Mouse (Mus musculus) hindbrain, postnatal 0 days (tissue): ENCODE measurements at regions not wholly inside any gene's neighbourhood (a gene's known extent, or its start where the extent isn't known, plus 50 kb on each side); places are given as distances from the start of the nearest gene placed in this dataset.

Experiments
- ATAC-seq: fragments of 200-750 bp; cut with Nextera tagmentation; 2 replicates; pipeline ENCODE4 v1.8.0; 2017; ENCODE audit warnings: mild to moderate bottlenecking, moderate TSS enrichment, moderate library complexity
- DNase-seq: peaks from one replicate; pipeline ENCODE4 v3.0.0-alpha.2; 2015; ENCODE audit warnings: low spot score
- H3K27ac ChIP-seq: fragments of 300-500 bp; sonication (generic); 2 replicates; pipeline ENCODE4 v1.5.1; 2014; ENCODE audit warnings: mild to moderate bottlenecking
- H3K27me3 ChIP-seq: fragments of 300-500 bp; sonication (generic); 2 replicates; pipeline ENCODE4 v1.6.1; 2014; ENCODE audit warnings: low read length, mixed read lengths; ENCODE audit not compliant: insufficient read depth
- H3K36me3 ChIP-seq: fragments of 300-500 bp; sonication (generic); 2 replicates; pipeline ENCODE4 v1.6.1; 2014; ENCODE audit warnings: low read length, mixed read lengths; ENCODE audit not compliant: insufficient read depth
- H3K4me1 ChIP-seq: fragments of 300-500 bp; sonication (generic); 2 replicates; pipeline ENCODE4 v1.6.1; 2014; ENCODE audit warnings: antibody characterized with exemption, low read length, mixed read lengths; ENCODE audit not compliant: insufficient read depth
- H3K4me2 ChIP-seq: fragments of 300-500 bp; sonication (generic); 2 replicates; pipeline ENCODE4 v1.6.1; 2014; ENCODE audit warnings: low read depth, mild to moderate bottlenecking, low read length, moderate library complexity, mixed read lengths
- H3K4me3 ChIP-seq: fragments of 300-500 bp; sonication (generic); 2 replicates; pipeline ENCODE4 v1.5.1; 2014; ENCODE audit warnings: low read length
- H3K9ac ChIP-seq: fragments of 300-500 bp; sonication (generic); replicated peaks from 2 replicates; pipeline ENCODE4 v1.6.1; 2014; ENCODE audit warnings: mild to moderate bottlenecking, low read length, moderate library complexity, mixed read lengths
- H3K9me3 ChIP-seq: fragments of 300-500 bp; sonication (generic); 2 replicates; pipeline ENCODE4 v1.6.1; 2016; ENCODE audit warnings: low read length, mixed read lengths
- CTCF ChIP-seq: IDR thresholded peaks from 2 replicates; pipeline ENCODE4 v1.5.1; 2016; ENCODE audit warnings: antibody characterized with exemption, control low read depth, low read depth
- WGBS: fragments of 180-500 bp; shearing (Covaris S2); extraction: QIAGEN DNeasy Blood & Tissue Kit; methylation state at CpG from one replicate; pipeline ENCODE4 v1.1.7; 2014; 5-methylcytosine and 5-hydroxymethylcytosine counted together

GRCm38 (mm10) chr6:88976581-88976980 is 74.5 kb downstream of the Tpra1 start:
- Histone ChIP-seq H3K4me3 (no peak overlapping the region), H3K36me3 (no peaks in the 10 kb centered on the region), H3K27ac (0 out of 2 replicates have a peak overlapping the region, but pooled peaks have one; percentile 32), H3K9me3 (no peaks in the 10 kb centered on the region), H3K4me2 (0 out of 2 replicates have a peak overlapping the region, but pooled peaks have one; percentile 27), H3K27me3 (no peaks in the 10 kb centered on the region), H3K9ac (no peak overlapping the region), H3K4me1 (peaks cover 20% of the 10 kb centered on the region)
- WGBS, result 4% methylated on average over 13 of the region's 13 CpGs
- DNase-seq (peak; percentile 68), ATAC-seq (no peak)
- no peak for TF ChIP-seq CTCF

DNA sequence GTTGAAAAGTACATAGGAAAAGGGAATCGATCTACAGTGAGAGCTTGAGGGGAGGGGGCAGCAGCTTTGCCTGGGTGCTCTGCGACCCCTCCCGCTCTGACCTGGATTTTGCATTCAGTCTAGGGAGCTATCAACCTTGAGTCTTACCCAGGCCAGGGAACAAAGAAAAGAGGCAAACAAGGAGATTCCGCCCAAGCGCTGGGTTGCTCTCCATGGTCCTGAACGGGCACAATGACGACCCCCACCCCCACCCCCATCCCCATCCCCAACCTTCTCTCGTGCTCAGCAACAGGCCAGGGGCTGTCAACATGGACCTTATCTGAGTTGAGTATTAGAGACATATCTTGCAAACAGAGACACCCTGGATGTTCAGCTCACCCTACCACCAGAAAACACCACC is 74.9 kb downstream of the Tpra1 start:
- Histone ChIP-seq H3K9ac (no peak overlapping the region), H3K4me3 (no peak overlapping the region), H3K4me2 (0 out of 2 replicates have a peak overlapping the region, but pooled peaks have one; percentile 27), H3K4me1 (peaks cover 16% of the 10 kb centered on the region), H3K9me3 (no peaks in the 10 kb centered on the region), H3K36me3 (no peaks in the 10 kb centered on the region), H3K27me3 (no peaks in the 10 kb centered on the region), H3K27ac (no peak overlapping the region)
- TF ChIP-seq CTCF, result no peak
- 4% methylated on average over 8 of the region's 8 CpGs for WGBS
- no peak for ATAC-seq
- DNase-seq, result no peak

DNA sequence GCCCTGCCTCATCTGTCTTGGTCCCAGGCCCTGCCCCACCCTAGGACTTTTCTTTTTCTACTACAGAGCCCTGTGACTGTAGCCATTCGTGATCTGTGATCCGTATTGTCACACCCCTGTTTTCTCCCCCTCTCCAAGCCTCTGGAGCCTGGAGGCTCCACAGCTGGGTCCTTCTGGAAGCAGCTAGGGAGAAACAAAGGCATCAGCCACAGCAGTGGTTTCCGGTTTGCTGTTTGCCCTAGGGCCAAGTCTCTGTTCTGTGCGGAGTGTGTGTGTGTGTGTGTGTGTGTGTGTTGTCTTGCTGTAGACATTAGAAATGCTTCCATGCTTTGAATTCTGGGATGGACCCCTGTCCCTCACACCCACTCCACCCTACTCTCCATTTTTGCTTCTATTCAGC is 76.9 kb downstream of the Tpra1 start:
- ATAC-seq, result no peak
- no peak overlapping the region for H3K27ac ChIP-seq
- no peak for TF ChIP-seq CTCF

GRCm38 (mm10) chr6:88980112-88980511 is 78.1 kb downstream of the Tpra1 start:
- peak; percentile 91 for DNase-seq
- Histone ChIP-seq H3K9me3 (no peaks in the 10 kb centered on the region), H3K4me2 (no peak overlapping the region), H3K27ac (no peak overlapping the region), H3K9ac (no peak overlapping the region), H3K4me3 (no peak overlapping the region), H3K36me3 (no peaks in the 10 kb centered on the region), H3K27me3 (no peaks in the 10 kb centered on the region), H3K4me1 (peaks cover 14% of the 10 kb centered on the region)
- peak; percentile 82 for ATAC-seq
- 1% methylated on average over 8 of the region's 8 CpGs for WGBS
- TF ChIP-seq CTCF, result peak; percentile 87

More for the DNA sequence above, 76.9 kb downstream of the Tpra1 start:
- Histone ChIP-seq H3K4me2 (no peak overlapping the region), H3K9ac (no peak overlapping the region), H3K4me3 (no peak overlapping the region), H3K9me3 (no peaks in the 10 kb centered on the region), H3K27me3 (no peaks in the 10 kb centered on the region), H3K36me3 (no peaks in the 10 kb centered on the region), H3K4me1 (peaks cover 14% of the 10 kb centered on the region)
- WGBS, result 50% methylated on average over 4 of the region's 4 CpGs
- DNase-seq, result no peak

GRCm38 (mm10) chr6:88981544-88981943 is 79.5 kb downstream of the Tpra1 start:
- Histone ChIP-seq H3K4me1 (peaks cover 11% of the 10 kb centered on the region), H3K36me3 (no peaks in the 10 kb centered on the region), H3K27me3 (no peaks in the 10 kb centered on the region), H3K4me3 (no peak overlapping the region), H3K9me3 (no peaks in the 10 kb centered on the region), H3K4me2 (no peak overlapping the region), H3K9ac (no peak overlapping the region), H3K27ac (no peak overlapping the region)
- ATAC-seq, result peak; percentile 36; the same call in 1 of the 2 replicates
- peak; percentile 73 for DNase-seq
- 6% methylated on average over 7 of the region's 7 CpGs for WGBS
- TF ChIP-seq CTCF, result no peak

DNA sequence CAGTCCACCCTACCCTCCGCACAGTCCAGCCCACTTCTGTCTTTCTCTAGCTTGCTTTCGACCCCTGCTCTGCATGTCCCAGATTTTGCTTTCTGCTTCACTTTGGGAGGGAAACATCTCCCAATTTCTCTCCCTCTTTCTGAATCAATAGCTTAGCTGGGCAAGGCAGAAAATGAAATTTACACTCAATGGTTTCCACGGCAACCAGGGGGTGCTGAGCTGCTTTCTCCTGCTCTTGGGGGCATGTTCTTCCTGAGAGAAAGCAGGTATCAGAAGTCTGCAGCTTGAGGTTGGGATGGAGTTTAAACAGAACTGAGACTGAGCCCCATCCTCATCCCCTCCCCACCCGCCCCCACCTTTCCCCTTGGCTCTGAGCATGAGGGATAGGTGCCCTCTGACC is 82.1 kb downstream of the Tpra1 start:
- Histone ChIP-seq H3K9me3 (no peaks in the 10 kb centered on the region), H3K4me2 (no peak overlapping the region), H3K9ac (no peak overlapping the region)

GRCm38 (mm10) chr6:88984863-88985262 is 82.8 kb downstream of the Tpra1 start:
- ATAC-seq, result no peak
- DNase-seq, result no peak
- no peaks in the 10 kb centered on the region for H3K9me3 ChIP-seq
- TF ChIP-seq CTCF, result no peak
- H3K27me3 ChIP-seq, result no peaks in the 10 kb centered on the region
- H3K4me2 ChIP-seq, result no peak overlapping the region
- no peak overlapping the region for H3K9ac ChIP-seq
- H3K27ac ChIP-seq, result no peak overlapping the region
- no peaks in the 10 kb centered on the region for H3K4me1 ChIP-seq
- H3K4me3 ChIP-seq, result no peak overlapping the region
- no peaks in the 10 kb centered on the region for H3K36me3 ChIP-seq
- 70% methylated on average over 4 of the region's 4 CpGs for WGBS

More for the DNA sequence above, 82.1 kb downstream of the Tpra1 start:
- Histone ChIP-seq H3K36me3 (no peaks in the 10 kb centered on the region), H3K4me3 (no peak overlapping the region), H3K4me1 (no peaks in the 10 kb centered on the region), H3K27me3 (no peaks in the 10 kb centered on the region), H3K27ac (no peak overlapping the region)
- ATAC-seq, result no peak
- 63% methylated on average over 4 of the region's 4 CpGs for WGBS
- no peak for TF ChIP-seq CTCF
- peak; percentile 57 for DNase-seq
